Mouse (Mus musculus) heart, adult 2 months (tissue): ENCODE data around the gene Cd300ld3. TPM values are rescaled to one million over a fixed set of nuclear protein-coding genes. Genes with fewer than 3 reads are reported as not detected.

Source experiments
- DNase-seq, 2 experiments: peaks; one replicate each; pipeline ENCODE4 v3.0.0; 2021
- H3K27ac ChIP-seq: fragments of 200-600 bp; 2 replicates; pipeline ENCODE4 v1.8.1; 2022
- H3K27me3 ChIP-seq: fragments of 200-500 bp; 2 replicates; pipeline ENCODE4 v1.6.1; 2012; ENCODE audit warnings: mild to moderate bottlenecking, low read length, inconsistent platforms, mixed read lengths; ENCODE audit not compliant: control insufficient read depth, insufficient read depth
- H3K36me3 ChIP-seq: fragments of 200-500 bp; 2 replicates; pipeline ENCODE4 v1.6.1; 2012; ENCODE audit warnings: low read length, inconsistent platforms; ENCODE audit not compliant: control insufficient read depth, insufficient read depth
- H3K4me1 ChIP-seq: fragments of 200-500 bp; 2 replicates; pipeline ENCODE4 v1.6.1; 2011; ENCODE audit warnings: low read length; ENCODE audit not compliant: control insufficient read depth, insufficient read depth
- H3K4me3 ChIP-seq: fragments of 200-600 bp; 2 replicates; pipeline ENCODE4 v1.8.1; 2022
- H3K79me2 ChIP-seq: fragments of 200-500 bp; replicated peaks from 2 replicates; pipeline ENCODE4 v1.6.1; 2012; ENCODE audit warnings: mild to moderate bottlenecking, inconsistent platforms, low read length, moderate library complexity, mixed read lengths; ENCODE audit not compliant: control insufficient read depth, insufficient read depth
- H3K9ac ChIP-seq: fragments of 200-500 bp; 2 replicates; pipeline ENCODE4 v1.6.1; 2012; ENCODE audit warnings: low read depth, mild to moderate bottlenecking, control low read depth, inconsistent platforms, low read length, mixed read lengths
- CTCF ChIP-seq: fragments of 200-600 bp; IDR thresholded peaks from 2 replicates; pipeline ENCODE4 v1.8.1; 2022; ENCODE audit warnings: antibody characterized with exemption, mild to moderate bottlenecking, moderate library complexity
- EP300 ChIP-seq: fragments of 200-500 bp; IDR thresholded peaks from 2 replicates; pipeline ENCODE4 v1.6.1; 2011; ENCODE audit warnings: low read depth, low read length, control low read depth; ENCODE audit not compliant: insufficient read depth
- POLR2A ChIP-seq: fragments of 200-500 bp; IDR thresholded peaks from 2 replicates; pipeline ENCODE4 v1.6.1; 2011; ENCODE audit warnings: mild to moderate bottlenecking, low read depth, low read length, control low read depth; ENCODE audit not compliant: insufficient read depth
- WGBS: fragments of 180-500 bp; shearing (Covaris S2); methylation state at CpG from one replicate; pipeline ENCODE4 v1.1.7; 2018; 5-methylcytosine and 5-hydroxymethylcytosine counted together
- intact Hi-C: fragments of 180-260 bp; cut with DNase I; formaldehyde crosslinking; loops from one replicate; pipeline ENCODE4 v1.15.1; 2025
- polyA plus RNA-seq: library from polyadenylated mRNA; depleted of rRNA; stranded (reverse); fragments of >200 nt; gene quantifications from 2 replicates; pipeline ENCODE4 v1.2.3, GENCODE M21; 2012
- total RNA-seq, 2 experiments: library from RNA; stranded (reverse); gene quantifications; 2 replicates each; pipeline ENCODE4 v1.2.3; 2021

Cd300ld3 gene
- total and polyA plus RNA-seq, 3 experiments: 5.8 to 22.1 (median 8.6) TPM

GRCm38 (mm10) chr11:115077436-115077835 lies 29.2 kb upstream of the Cd300ld3 start:
- TF ChIP-seq EP300 (no peak), CTCF (no peak), POLR2A (no peak)
- Histone ChIP-seq H3K27me3 (no peaks in the 10 kb centered on the region), H3K27ac (no peak overlapping the region), H3K9ac (no peak overlapping the region), H3K36me3 (no peaks in the 10 kb centered on the region), H3K79me2 (no peaks in the 10 kb centered on the region), H3K4me1 (0 out of 2 replicates have a peak, but pooled peaks cover 1% of the 10 kb centered on the region), H3K4me3 (no peak overlapping the region)
- intact Hi-C loops: no loop called here
- DNase-seq: no peak
- WGBS: 100% methylated on average over 1 of the region's 1 CpGs

DNA sequence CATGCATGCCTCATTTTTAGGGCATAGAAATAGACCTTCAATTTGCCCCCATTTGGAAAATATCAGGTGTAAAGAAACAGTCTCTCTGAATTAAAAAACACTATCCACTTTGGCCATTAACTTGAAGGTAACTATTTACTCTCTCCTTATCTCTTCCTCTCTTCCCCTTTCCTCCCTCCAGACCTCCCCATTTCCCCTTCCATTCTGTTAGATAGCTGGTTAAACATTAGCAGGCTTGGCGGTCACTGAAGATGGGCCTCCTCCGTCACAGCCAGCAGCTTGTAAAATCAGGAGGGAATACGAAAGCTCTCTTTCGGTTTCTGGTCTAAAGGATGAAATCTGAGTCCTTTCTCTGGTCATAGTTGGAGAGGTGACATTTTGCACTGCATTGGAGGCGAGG lies 27.6 kb upstream of the Cd300ld3 start:
- intact Hi-C loops: no loop called here
- H3K79me2 ChIP-seq: no peaks in the 10 kb centered on the region
- H3K27ac ChIP-seq: no peak overlapping the region
- 42% methylated on average over 5 of the region's 5 CpGs for WGBS
- no peak overlapping the region for H3K4me3 ChIP-seq
- peaks cover 1% of the 10 kb centered on the region for H3K4me1 ChIP-seq
- no peak overlapping the region for H3K9ac ChIP-seq
- H3K36me3 ChIP-seq: no peaks in the 10 kb centered on the region
- H3K27me3 ChIP-seq: no peaks in the 10 kb centered on the region
- no peak for TF ChIP-seq POLR2A
- TF ChIP-seq EP300: no peak
- TF ChIP-seq CTCF: no peak
- DNase-seq: no peak

- H3K9ac ChIP-seq: no peak overlapping the region
- DNase-seq: no peak
- no peaks in the 10 kb centered on the region for H3K27me3 ChIP-seq
- H3K4me3 ChIP-seq: no peak overlapping the region
- intact Hi-C loops: no loop called here
- H3K27ac ChIP-seq: no peak overlapping the region
- whole genome bisulfite sequencing: 50% methylated on average over 7 of the region's 7 CpGs
- no peaks in the 10 kb centered on the region for H3K79me2 ChIP-seq
- H3K4me1 ChIP-seq: peaks cover 1% of the 10 kb centered on the region
- no peaks in the 10 kb centered on the region for H3K36me3 ChIP-seq
- TF ChIP-seq POLR2A (no peak), EP300 (no peak), CTCF (no peak)
Observed at GRCm38 (mm10) chr11:115075407-115075806, 27.2 kb upstream of the Cd300ld3 start.

DNA sequence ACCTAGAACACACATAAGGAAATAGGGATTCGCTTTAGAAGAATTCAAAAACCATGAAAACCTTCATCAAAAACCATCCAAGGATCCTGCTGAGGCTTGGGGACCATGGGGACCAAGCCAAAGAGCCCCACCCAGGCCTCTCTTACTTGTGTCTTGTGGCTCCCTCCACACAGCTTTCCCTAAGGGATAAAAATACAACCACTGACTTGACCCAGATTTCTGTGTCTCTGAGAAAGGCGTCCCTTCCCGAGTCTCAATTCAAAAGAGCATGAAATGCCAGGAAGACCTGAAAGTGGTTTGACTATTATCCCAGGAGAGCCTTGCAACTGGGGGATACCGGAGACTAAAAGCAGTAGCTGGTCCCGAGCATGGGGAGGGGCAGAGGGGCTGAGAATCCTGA lies 24.8 kb upstream of the Cd300ld3 start:
- Histone ChIP-seq H3K27me3 (no peaks in the 10 kb centered on the region), H3K36me3 (no peaks in the 10 kb centered on the region), H3K27ac (no peak overlapping the region), H3K4me1 (peaks cover 1% of the 10 kb centered on the region), H3K79me2 (no peaks in the 10 kb centered on the region), H3K9ac (no peak overlapping the region), H3K4me3 (no peak overlapping the region)
- TF ChIP-seq CTCF (no peak), EP300 (no peak), POLR2A (no peak)
- 65% methylated on average over 5 of the region's 5 CpGs for WGBS
- intact Hi-C loops: no loop called here
- DNase-seq: no peak

- 0 out of 2 replicates have a peak, but pooled peaks have one; percentile 8 for TF ChIP-seq CTCF
- TF ChIP-seq POLR2A: no peak
- TF ChIP-seq EP300: 0 out of 2 replicates have a peak, but pooled peaks have one; percentile 9
- Histone ChIP-seq H3K27ac (peak overlapping the region; percentile 12; the same call in 1 of the 2 replicates), H3K36me3 (no peaks in the 10 kb centered on the region), H3K79me2 (no peaks in the 10 kb centered on the region), H3K4me1 (peaks cover 1% of the 10 kb centered on the region), H3K4me3 (no peak overlapping the region), H3K9ac (no peak overlapping the region), H3K27me3 (no peaks in the 10 kb centered on the region)
- 15% methylated on average over 14 of the region's 14 CpGs for WGBS
- intact Hi-C loops: no loop called here
- DNase-seq: peak; percentile 59 to 76
Observed at GRCm38 (mm10) chr11:115071631-115072294, 23.6 kb upstream of the Cd300ld3 start.

- Histone ChIP-seq H3K27me3 (no peaks in the 10 kb centered on the region), H3K27ac (no peak overlapping the region; the same call in 1 of the 2 replicates), H3K36me3 (no peaks in the 10 kb centered on the region), H3K79me2 (no peaks in the 10 kb centered on the region), H3K4me3 (no peak overlapping the region), H3K4me1 (peaks cover 1% of the 10 kb centered on the region), H3K9ac (no peak overlapping the region)
- intact Hi-C loops: no loop called here
- 13% methylated on average over 9 of the region's 9 CpGs for WGBS
- no peak for DNase-seq
- TF ChIP-seq CTCF (no peak), POLR2A (no peak), EP300 (no peak)
Observed at GRCm38 (mm10) chr11:115071015-115071551, 22.9 kb upstream of the Cd300ld3 start.
